Mouse (Mus musculus) adrenal gland, adult 18-20 months (tissue): ENCODE measurements around the gene Gm10322. TPM values are rescaled to one million over a fixed set of nuclear protein-coding genes. Genes with fewer than 3 reads are reported as not detected.

Experiments used
- DNase-seq, 2 experiments: peaks; one replicate each; pipeline ENCODE4 v3.0.0; 2021 to 2022; ENCODE audit warnings: low spot score in 2 of 2
- total RNA-seq, 2 experiments: library from RNA; stranded (reverse); gene quantifications; 1 replicate in 1 of 2; 2 replicates in 1 of 2; pipeline ENCODE4 v1.2.3; 2021

Gene Gm10322
- total RNA-seq, 2 experiments from 2014 or later, result not detected

DNA sequence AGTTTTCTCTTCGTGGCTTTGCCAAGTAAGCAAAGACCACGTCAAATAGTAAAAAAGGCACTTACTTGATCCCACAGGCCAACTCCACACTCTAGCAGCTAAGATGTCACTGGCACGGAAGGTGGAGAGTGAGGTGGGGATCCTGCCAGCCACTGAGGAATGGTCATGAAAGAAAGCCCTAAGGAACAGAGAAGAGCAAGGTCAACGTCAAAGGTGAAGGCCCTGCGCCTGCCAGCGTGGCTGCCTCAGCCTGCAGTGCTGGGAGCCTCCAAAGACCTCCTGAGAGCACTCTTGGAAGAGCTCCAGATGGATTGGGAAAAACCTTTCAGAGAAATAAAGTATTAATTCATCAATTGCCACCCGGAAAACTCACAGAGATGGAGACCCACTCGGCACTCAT, 15.3 kb upstream of the Gm10322 start:
- peak in 1 of 2 experiments; percentile 38 for DNase-seq

DNA sequence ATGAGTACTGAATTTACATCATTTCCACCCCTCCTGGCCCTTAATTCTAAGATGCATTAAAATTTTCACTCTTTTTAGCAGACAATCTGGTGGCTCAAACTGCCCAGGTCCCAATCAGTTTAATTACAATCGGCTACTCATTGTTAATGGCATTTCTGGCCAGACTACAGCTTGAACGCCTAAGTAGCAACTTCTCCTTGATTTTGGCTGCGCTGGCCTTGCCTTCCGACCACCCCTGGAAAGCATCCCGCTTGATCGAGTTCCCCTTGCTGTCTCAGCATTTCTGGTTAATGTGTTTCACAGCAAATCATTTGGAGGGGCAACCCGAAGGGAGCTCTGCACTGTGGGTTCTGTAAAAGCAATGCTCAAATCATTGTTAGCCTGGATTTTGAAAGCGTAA, 13.8 kb upstream of the Gm10322 start:
- no peak for DNase-seq

GRCm38 (mm10) chr10:59602891-59603290, 13.0 kb upstream of the Gm10322 start:
- no peak for DNase-seq

- no peak for DNase-seq
Observed at GRCm38 (mm10) chr10:59603843-59604242, 12.0 kb upstream of the Gm10322 start.

- DNase-seq, result no peak
Observed at GRCm38 (mm10) chr10:59604879-59605464, 10.9 kb upstream of the Gm10322 start.

GRCm38 (mm10) chr10:59613276-59613675, 2.6 kb upstream of the Gm10322 start:
- DNase-seq, result no peak

GRCm38 (mm10) chr10:59614141-59614540, 1.7 kb upstream of the Gm10322 start:
- DNase-seq, result no peak

GRCm38 (mm10) chr10:59615411-59615810, 452 bp upstream of the Gm10322 start:
- no peak for DNase-seq

GRCm38 (mm10) chr10:59616522-59616921, 659 bp downstream of the Gm10322 start, which contains the start of gene Mcu:
Mcu (minus strand) TSS chr10:59616692.
- DNase-seq, result peak; percentile 95

DNA sequence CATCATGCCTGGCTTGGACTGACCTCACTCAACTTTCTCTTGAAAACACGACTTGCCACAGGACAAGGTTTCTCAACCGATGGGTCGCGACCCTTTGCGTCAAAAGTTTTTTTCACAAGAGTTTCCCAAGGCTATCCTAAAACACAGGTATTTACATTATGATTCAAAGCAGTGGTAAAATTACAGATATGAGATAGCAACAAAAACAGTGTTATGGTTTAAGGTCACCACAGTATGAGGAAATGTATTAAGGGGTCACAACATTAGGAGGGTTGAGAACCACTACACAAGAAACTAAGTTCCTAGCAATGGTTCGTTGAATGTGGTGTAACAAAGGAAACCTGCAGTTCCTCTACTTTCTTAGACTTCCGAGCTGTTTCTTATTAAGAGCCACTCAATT, 1.9 kb downstream of the Gm10322 start:
- no peak for DNase-seq

DNA sequence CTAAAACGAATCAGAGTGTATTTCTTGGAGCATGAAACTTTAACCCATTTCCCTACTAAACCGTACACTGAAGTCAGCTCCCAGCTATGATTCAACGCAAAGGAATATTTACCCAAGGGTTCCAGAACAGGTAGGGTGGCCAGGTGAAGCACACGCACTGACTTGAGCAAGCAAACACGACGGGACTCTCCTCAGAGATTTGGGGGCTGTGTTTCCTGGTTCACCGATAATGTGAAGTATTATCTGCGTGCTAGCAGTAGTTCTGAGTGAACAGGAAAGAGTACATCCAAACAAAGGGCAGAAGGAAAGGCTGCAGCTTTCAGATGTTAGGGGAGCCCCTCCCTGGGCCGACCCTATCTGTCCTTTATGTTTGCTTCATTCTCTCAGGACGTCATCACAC, 5.5 kb downstream of the Gm10322 start:
- DNase-seq, result no peak

DNA sequence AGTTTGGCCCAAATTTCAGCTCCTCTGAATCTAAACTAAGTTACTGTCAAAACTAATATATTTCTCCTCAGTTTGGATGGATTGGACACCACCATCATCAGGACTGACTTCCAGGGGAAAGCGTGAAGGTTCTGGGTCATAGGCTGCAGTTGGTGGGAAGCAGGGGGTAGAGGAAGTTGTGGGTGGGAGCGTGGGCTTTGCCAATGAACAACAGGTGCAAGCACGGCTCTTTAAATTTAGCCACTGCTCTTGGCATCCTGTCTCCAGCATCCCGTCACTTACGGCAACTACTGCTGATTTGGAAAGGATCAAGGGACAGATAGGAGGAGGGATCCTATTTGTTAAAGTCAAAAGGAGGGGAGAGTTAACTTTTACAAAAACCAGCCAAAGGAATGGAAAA, 7.6 kb downstream of the Gm10322 start:
- DNase-seq, result no peak

DNA sequence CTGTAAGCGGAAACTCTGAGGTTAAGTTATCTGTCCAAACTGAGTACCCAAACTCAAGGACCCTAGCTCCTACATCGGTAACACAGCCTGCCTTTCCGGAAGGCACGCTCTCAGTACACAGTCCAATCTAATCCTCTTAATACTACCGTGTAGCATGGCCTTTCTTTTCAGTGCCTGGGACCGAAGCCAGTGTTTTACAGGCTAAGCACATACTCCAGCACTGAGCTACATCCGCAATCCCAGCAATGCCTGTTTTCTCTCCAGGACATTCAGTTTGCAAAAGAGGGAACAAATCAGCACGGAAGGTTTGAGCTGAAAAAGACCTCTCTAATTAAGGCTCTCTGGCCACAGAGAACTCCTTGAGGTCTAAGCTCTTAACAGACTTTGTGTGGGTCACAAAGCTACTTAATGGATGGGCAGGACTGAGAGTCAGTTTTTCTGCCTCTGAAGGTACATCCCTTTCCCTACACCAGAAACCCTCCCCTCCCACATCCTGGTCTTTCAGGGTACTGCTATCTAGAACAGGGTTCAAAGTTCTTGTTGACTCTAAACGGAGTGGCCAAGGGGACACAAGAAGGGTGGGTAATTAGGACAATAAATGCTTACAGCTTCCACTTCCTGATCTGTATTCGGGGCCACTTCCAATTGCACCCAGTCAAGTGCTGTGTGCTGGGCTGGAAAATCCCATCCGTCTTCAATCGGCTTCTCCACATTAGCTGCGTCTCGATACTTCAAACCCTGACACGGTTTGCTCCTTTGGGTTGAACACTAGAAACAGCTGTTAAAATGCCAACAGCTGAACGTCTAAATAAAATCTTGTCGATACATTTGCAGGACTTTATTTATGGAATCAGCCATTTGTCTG, 13.0 kb downstream of the Gm10322 start:
- DNase-seq, result no peak

DNA sequence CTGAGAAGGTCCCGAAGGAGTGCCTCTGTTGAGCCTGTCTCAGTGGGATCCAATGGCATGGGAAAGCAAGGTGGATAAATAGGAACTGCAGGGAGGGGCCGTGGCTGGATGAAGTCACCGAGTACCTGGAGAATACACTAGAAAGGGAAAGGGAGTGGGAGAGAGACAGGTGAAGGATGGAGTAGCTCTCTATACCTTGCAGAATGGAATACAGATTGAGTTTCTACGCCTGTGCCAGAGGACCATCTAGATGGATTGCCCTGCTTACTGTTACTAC, 13.6 kb downstream of the Gm10322 start:
- no peak for DNase-seq

- DNase-seq, result no peak
Observed at GRCm38 (mm10) chr10:59636048-59636447, 20.2 kb downstream of the Gm10322 start.

- no peak for DNase-seq
Observed at GRCm38 (mm10) chr10:59636751-59637533, 21.1 kb downstream of the Gm10322 start.

DNA sequence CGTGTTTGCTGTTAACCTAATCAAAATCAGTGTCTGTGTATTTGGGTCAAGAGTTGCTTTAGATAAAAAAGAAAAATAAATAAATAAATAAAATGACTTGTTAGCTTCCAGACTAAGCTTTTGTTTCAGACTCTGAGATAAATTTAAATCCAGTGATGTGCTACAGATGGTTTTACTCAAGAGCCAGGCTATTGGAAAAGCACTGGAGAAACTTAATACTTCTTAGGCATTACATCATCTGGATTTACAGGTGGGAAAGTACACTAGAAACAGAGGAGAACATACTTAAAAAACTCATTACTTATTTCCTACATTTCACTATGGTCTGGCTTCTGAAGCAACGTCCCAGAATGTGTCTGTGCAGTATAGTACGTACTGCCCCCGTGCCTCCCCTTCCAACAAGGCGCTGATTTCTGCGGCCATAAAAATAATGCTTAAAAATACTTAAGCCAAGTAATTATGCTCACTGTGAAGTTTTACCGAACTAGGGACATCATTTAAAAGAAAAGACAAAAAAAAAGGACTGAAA, 21.8 kb downstream of the Gm10322 start:
- no peak for DNase-seq

DNA sequence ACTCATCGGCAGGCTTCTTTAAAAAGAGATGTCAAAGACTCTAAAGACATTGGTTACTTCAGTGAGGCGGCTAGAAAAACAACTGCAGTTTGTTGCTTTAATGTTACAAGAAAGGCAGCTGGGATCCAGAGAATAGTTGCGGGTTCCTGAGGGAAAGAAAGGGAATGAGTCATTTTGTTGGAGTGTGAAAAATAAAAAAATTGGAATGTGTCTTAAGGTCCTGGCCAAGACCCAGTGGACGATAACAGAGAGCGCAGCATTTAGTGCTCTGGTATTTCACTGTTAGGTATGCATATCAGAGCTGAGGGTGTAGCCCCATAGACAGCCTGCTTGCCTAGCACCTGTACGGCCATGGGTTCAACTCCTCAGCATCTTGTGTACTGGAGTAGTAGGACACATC, 22.7 kb downstream of the Gm10322 start:
- DNase-seq, result no peak

GRCm38 (mm10) chr10:59642659-59643377, 27.0 kb downstream of the Gm10322 start:
- no peak for DNase-seq

DNA sequence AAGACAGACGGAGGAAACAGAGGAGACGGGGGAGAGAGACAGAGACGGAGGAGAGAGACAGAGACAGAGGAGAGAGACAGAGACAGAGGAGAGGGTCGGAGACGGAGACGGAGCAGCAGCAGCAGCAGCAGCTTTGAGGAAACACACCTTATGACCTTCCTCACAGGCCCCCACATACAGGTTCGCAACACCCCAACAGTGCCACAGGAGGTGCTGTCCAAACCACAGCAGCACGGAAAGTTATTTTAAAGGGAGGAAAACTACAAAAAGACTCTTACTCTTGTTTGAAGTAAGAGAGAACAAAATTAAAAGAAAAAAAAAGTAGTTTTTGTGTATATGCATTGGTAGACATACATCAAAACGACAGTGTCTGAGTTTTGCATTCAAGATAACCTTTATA, 27.8 kb downstream of the Gm10322 start:
- DNase-seq, result no peak

DNA sequence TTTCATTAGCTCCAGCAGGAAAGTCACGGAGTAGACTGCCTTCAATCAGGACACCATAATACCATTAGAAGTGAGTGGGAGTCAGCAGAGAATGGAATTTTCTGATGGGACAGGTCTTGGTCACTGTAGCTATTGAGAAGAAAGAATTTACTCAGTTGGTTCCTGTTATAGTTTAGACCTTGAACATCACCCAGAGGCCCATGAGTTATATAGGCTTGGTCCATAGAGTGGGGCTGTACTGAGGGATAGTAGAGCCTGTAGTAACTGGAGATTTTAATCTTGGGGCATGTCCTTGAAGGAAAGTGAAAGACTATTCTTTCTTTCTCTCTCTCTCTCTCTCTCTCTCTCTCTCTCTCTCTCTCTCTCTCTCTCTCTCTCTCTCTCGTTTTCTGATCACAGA, 28.8 kb downstream of the Gm10322 start:
- DNase-seq, result no peak
